Mouse (Mus musculus) brain, embryonic 14.5 days (tissue): ENCODE measurements around the gene Gadd45b. TPM values are rescaled to one million over a fixed set of nuclear protein-coding genes. Genes with fewer than 3 reads are reported as not detected.

ENCODE experiments used
- DNase-seq: peaks from one replicate; pipeline ENCODE4 v3.0.0-alpha.2; 2011; ENCODE audit warnings: low read depth
- CTCF ChIP-seq: fragments of 200-500 bp; IDR thresholded peaks from 2 replicates; pipeline ENCODE4 v1.5.1; 2012; ENCODE audit warnings: inconsistent platforms, mild to moderate bottlenecking, moderate library complexity, borderline replicate concordance; ENCODE audit not compliant: insufficient read depth, insufficient read length; ENCODE audit errors: extremely low read depth
- POLR2A ChIP-seq: fragments of 200-500 bp; IDR thresholded peaks from 2 replicates; pipeline ENCODE4 v1.6.1; 2012; ENCODE audit warnings: mild to moderate bottlenecking, inconsistent platforms, borderline replicate concordance; ENCODE audit not compliant: poor library complexity, insufficient read depth, insufficient read length, severe bottlenecking; ENCODE audit errors: extremely low read depth
- polyA plus RNA-seq: library from polyadenylated mRNA; depleted of rRNA; stranded (reverse); fragments of >200 nt; gene quantifications from 2 replicates; pipeline ENCODE4 v1.2.3, GENCODE M21; 2012; rRNA removed

Gadd45b gene
- 8.4 and 8.5 TPM in 2 replicates for polyA plus RNA-seq

GRCm38 (mm10) chr10:80929299-80930226 is at the start of gene Gadd45b:
Gene Gadd45b (plus strand): TSS chr10:80930073.
- DNase-seq, result peak; percentile 99
- TF ChIP-seq CTCF, result no peak
- peak; percentile 92; the same call in 1 of the 2 replicates for TF ChIP-seq POLR2A

- peak; percentile 62 for DNase-seq
- TF ChIP-seq CTCF (peak; percentile 84), POLR2A (no peak)
Measured at GRCm38 (mm10) chr10:80880131-80880641, 49.7 kb upstream of the Gadd45b start.

GRCm38 (mm10) chr10:80880901-80881300 is 49.0 kb upstream of the Gadd45b start:
- no peak for TF ChIP-seq CTCF
- TF ChIP-seq POLR2A, result no peak

GRCm38 (mm10) chr10:80881301-80881700 is 48.6 kb upstream of the Gadd45b start:
- TF ChIP-seq POLR2A (no peak), CTCF (peak; percentile 90)
- peak; percentile 72 for DNase-seq

More at GRCm38 (mm10) chr10:80880901-80881300, 49.0 kb upstream of the Gadd45b start:
- no peak for DNase-seq

- TF ChIP-seq CTCF (no peak), POLR2A (no peak)
- no peak for DNase-seq
Measured at GRCm38 (mm10) chr10:80887181-80887580, 42.7 kb upstream of the Gadd45b start.

GRCm38 (mm10) chr10:80895100-80895499 is 34.8 kb upstream of the Gadd45b start:
- no peak for DNase-seq
- TF ChIP-seq POLR2A (no peak), CTCF (no peak)

GRCm38 (mm10) chr10:80895697-80896096 is 34.2 kb upstream of the Gadd45b start:
- TF ChIP-seq CTCF, result no peak
- TF ChIP-seq POLR2A, result no peak
- DNase-seq, result no peak

- TF ChIP-seq CTCF (no peak), POLR2A (no peak)
- no peak for DNase-seq
Measured at GRCm38 (mm10) chr10:80896581-80897485, 33.0 kb upstream of the Gadd45b start.

- TF ChIP-seq CTCF, result no peak
- TF ChIP-seq POLR2A, result no peak
- DNase-seq, result peak; percentile 17
Measured at GRCm38 (mm10) chr10:80897861-80898510, 31.9 kb upstream of the Gadd45b start.

GRCm38 (mm10) chr10:80899074-80899473 is 30.8 kb upstream of the Gadd45b start:
- DNase-seq, result no peak
- TF ChIP-seq CTCF (no peak), POLR2A (no peak)
